ENCODE assay signal across 10 mouse cellular contexts in genomic region chrX:36839391-36839790, GRCm38 (mm10). TPM values are rescaled to one million over a fixed set of nuclear protein-coding genes. Genes with fewer than 3 reads are reported as not detected.
DNase-seq lines count a peak whose midpoint lies in the region; TF ChIP-seq lines count a peak whose summit lies in the region.
"Had no signal": no experiment of that assay in that cellular context is flagged by ENCODE, and none has a peak within 500 bp of the region (broad histone marks: within the 10 kb centered on the region; RNA-seq: fewer than 3 reads in every experiment).

No protein-coding gene starts in this region.

- H3K27me3 ChIP-seq in hindbrain, embryonic 10.5 days (ENCODE audit: insufficient read depth, poor library complexity, severe bottlenecking), result no peaks in the 10 kb centered on the region
- H3K27me3 ChIP-seq: hindbrain, embryonic 12.5 days had no signal

- no peak for TF ChIP-seq POLR2A in lung, adult 2 months (IDR thresholded peaks at IDR 0.05; ENCODE audit: borderline replicate concordance, extremely low read depth, low read depth, low read length)

- H3K4me3 ChIP-seq in lung, adult 2 months (replicated peaks; ENCODE audit: extremely low read depth, low read depth, low read length), result no peak overlapping the region
- no peak overlapping the region for H3K4me3 ChIP-seq in hindbrain, embryonic 10.5 days
- H3K4me3 ChIP-seq: hindbrain, embryonic 12.5 days had no signal

- TF ChIP-seq CTCF in lung, adult 2 months (IDR thresholded peaks at IDR 0.05; ENCODE audit: insufficient read depth, low read length), result no peak

- H3K27ac ChIP-seq in hindbrain, embryonic 10.5 days, result no peak overlapping the region
- H3K27ac ChIP-seq: hindbrain, embryonic 12.5 days had no signal

- no peaks in the 10 kb centered on the region for H3K9me3 ChIP-seq in hindbrain, embryonic 10.5 days
- H3K9me3 ChIP-seq: hindbrain, embryonic 12.5 days had no signal

- intact Hi-C loops in heart, postnatal 25 days (cut with DNase I), result no loop called here

- WGBS in lung, adult 2 months, result 43% methylated on average over 7 of the region's 7 CpGs
- WGBS in hindbrain, embryonic 10.5 days, result 91% methylated on average over 7 of the region's 7 CpGs

- H3K4me1 ChIP-seq in lung, adult 2 months (ENCODE audit: control insufficient read depth, insufficient read depth, low read length), result no peaks in the 10 kb centered on the region; the same call in 1 of the 2 replicates
- 0 out of 2 replicates have a peak, but pooled peaks cover under 1% of the 10 kb centered on the region for H3K4me1 ChIP-seq in hindbrain, embryonic 10.5 days (replicated peaks)
- H3K4me1 ChIP-seq: hindbrain, embryonic 12.5 days had no signal

- H3K36me3 ChIP-seq in hindbrain, embryonic 10.5 days, result peaks cover 3% of the 10 kb centered on the region; the same call in 1 of the 2 replicates
- H3K36me3 ChIP-seq: hindbrain, embryonic 12.5 days had no signal

- DNase-seq in cerebellum, postnatal 10 days, result peak; percentile 78 to 79
- no peak for DNase-seq in cerebellum, adult 18-20 months
- peak; percentile 68 to 73 for DNase-seq in lung, adult 18-20 months
- DNase-seq in lung, adult 2 months, result no peak
- peak; percentile 28 for DNase-seq in heart, postnatal 25 days (ENCODE audit: low spot score)
- DNase-seq in lung, postnatal 25 days (ENCODE audit: low spot score), result peak; percentile 77
- no peak for DNase-seq in hindbrain, embryonic 10.5 days (ENCODE audit: low spot score)
- DNase-seq in urinary bladder, postnatal 4 days (ENCODE audit: low spot score in 2 of 2), result no peak
- DNase-seq: cerebellum, adult 9-11 months had no signal

RNA-seq across cellular contexts. Expression of gene Ube2a, which starts 34.3 kb away (rescaled TPM):
- polyA plus RNA-seq in lung, adult 2 months (2012; rRNA removed), result 23.1 and 27.1 TPM in 2 replicates
- 10 to 100 TPM; 67.5 to 77.9 TPM for total RNA-seq in heart, postnatal 25 days (2021)
- 133 TPM in 2 replicates for polyA plus RNA-seq in hindbrain, embryonic 10.5 days (2016; fragmentation: Nextera tagmentation; extraction: Ambion mirVana)

RNA-seq across cellular contexts. Expression of gene C330007P06Rik, which starts 34.5 kb away (rescaled TPM):
- 18.6 and 22.7 TPM in 2 replicates for polyA plus RNA-seq in lung, adult 2 months (2012; rRNA removed)
- total RNA-seq in heart, postnatal 25 days (2021), result 10 to 100 TPM; 15.3 to 17.5 TPM
- 25.1 and 31.5 TPM in 2 replicates for polyA plus RNA-seq in hindbrain, embryonic 10.5 days (2016; fragmentation: Nextera tagmentation; extraction: Ambion mirVana)

RNA-seq across cellular contexts. Expression of gene Slc25a5, which starts 43.9 kb away (rescaled TPM):
- polyA plus RNA-seq in lung, adult 2 months (2012; rRNA removed), result 299 and 343 TPM in 2 replicates
- 100 to 1,000 TPM; 473 to 488 TPM for total RNA-seq in heart, postnatal 25 days (2021)
- 803 and 848 TPM in 2 replicates for polyA plus RNA-seq in hindbrain, embryonic 10.5 days (2016; fragmentation: Nextera tagmentation; extraction: Ambion mirVana)

Comparison
In these comparisons a context has a peak if more than half of its experiments do, and no peak if none do; other contexts are left out.
1. DNase-seq: peak in cerebellum, postnatal 10 days (2 of 2), lung, adult 18-20 months (2 of 2), heart, postnatal 25 days (single experiment) and lung, postnatal 25 days (single experiment); none in cerebellum, adult 18-20 months (0 of 2), lung, adult 2 months (single experiment), hindbrain, embryonic 10.5 days (single experiment) and urinary bladder, postnatal 4 days (0 of 2).